Mouse (Mus musculus): ENCODE measurements around the gene Spock2.

Spock2 gene

GRCm38 (mm10) chr10:60106146-60106530 is at the start of gene Spock2:
Gene Spock2 (plus strand): TSS chr10:60106219.
- DNase-seq (ENCODE audit: low read depth, low spot score): no peak

GRCm38 (mm10) chr10:60062173-60062572 is 43.8 kb upstream of the Spock2 start:
- no peak for DNase-seq (ENCODE audit: low read depth, low spot score)

GRCm38 (mm10) chr10:60062931-60063330 is 43.1 kb upstream of the Spock2 start:
- peak; percentile 57 for DNase-seq (ENCODE audit: low read depth, low spot score)

GRCm38 (mm10) chr10:60066524-60066923 is 39.5 kb upstream of the Spock2 start:
- DNase-seq (ENCODE audit: low read depth, low spot score): no peak

GRCm38 (mm10) chr10:60075159-60075558 is 30.9 kb upstream of the Spock2 start:
- no peak for DNase-seq (ENCODE audit: low read depth, low spot score)

GRCm38 (mm10) chr10:60077226-60077625 is 28.8 kb upstream of the Spock2 start:
- no peak for DNase-seq (ENCODE audit: low read depth, low spot score)

- DNase-seq (ENCODE audit: low read depth, low spot score): no peak
Measured at GRCm38 (mm10) chr10:60077736-60078560, 28.1 kb upstream of the Spock2 start.

GRCm38 (mm10) chr10:60078561-60078917 is 27.5 kb upstream of the Spock2 start:
- no peak for DNase-seq (ENCODE audit: low read depth, low spot score)

- DNase-seq (ENCODE audit: low read depth, low spot score): no peak
Measured at GRCm38 (mm10) chr10:60080171-60080570, 25.8 kb upstream of the Spock2 start.

- DNase-seq (ENCODE audit: low read depth, low spot score): no peak
Measured at GRCm38 (mm10) chr10:60080601-60080981, 25.4 kb upstream of the Spock2 start.

- DNase-seq (ENCODE audit: low read depth, low spot score): no peak
Measured at GRCm38 (mm10) chr10:60080982-60081825, 24.8 kb upstream of the Spock2 start.

GRCm38 (mm10) chr10:60081905-60082304 is 24.1 kb upstream of the Spock2 start:
- DNase-seq (ENCODE audit: low read depth, low spot score): no peak

GRCm38 (mm10) chr10:60084065-60084464 is 22.0 kb upstream of the Spock2 start:
- DNase-seq (ENCODE audit: low read depth, low spot score): no peak

- DNase-seq (ENCODE audit: low read depth, low spot score): no peak
Measured at GRCm38 (mm10) chr10:60092311-60092710, 13.7 kb upstream of the Spock2 start.

- DNase-seq (ENCODE audit: low read depth, low spot score): no peak
Measured at GRCm38 (mm10) chr10:60093751-60094150, 12.3 kb upstream of the Spock2 start.

GRCm38 (mm10) chr10:60095558-60095957 is 10.5 kb upstream of the Spock2 start:
- no peak for DNase-seq (ENCODE audit: low read depth, low spot score)

- DNase-seq (ENCODE audit: low read depth, low spot score): no peak
Measured at GRCm38 (mm10) chr10:60096302-60096701, 9.7 kb upstream of the Spock2 start.

- DNase-seq (ENCODE audit: low read depth, low spot score): no peak
Measured at GRCm38 (mm10) chr10:60097146-60097545, 8.9 kb upstream of the Spock2 start.

GRCm38 (mm10) chr10:60097774-60098173 is 8.2 kb upstream of the Spock2 start:
- DNase-seq (ENCODE audit: low read depth, low spot score): no peak

GRCm38 (mm10) chr10:60105391-60106145 is 451 bp upstream of the Spock2 start:
- DNase-seq (ENCODE audit: low read depth, low spot score): no peak

- DNase-seq (ENCODE audit: low read depth, low spot score): no peak
Measured at GRCm38 (mm10) chr10:60106531-60107186, 640 bp downstream of the Spock2 start.

- no peak for DNase-seq (ENCODE audit: low read depth, low spot score)
Measured at GRCm38 (mm10) chr10:60107448-60107847, 1.4 kb downstream of the Spock2 start.
